Mouse (Mus musculus) limb, embryonic 12.5 days (tissue): ENCODE results near the gene Wnt10a. TPM values are rescaled to one million over a fixed set of nuclear protein-coding genes. Genes with fewer than 3 reads are reported as not detected.

Source experiments
- ATAC-seq: fragments of 200-750 bp; cut with Nextera tagmentation; 2 replicates; pipeline ENCODE4 v1.8.0; 2017; ENCODE audit warnings: low read depth, moderate TSS enrichment; ENCODE audit not compliant: insufficient number of reproducible peaks, insufficient read depth, low FRiP score, low TSS enrichment
- H3K27ac ChIP-seq: fragments of 300-500 bp; sonication (generic); 2 replicates; pipeline ENCODE4 v1.5.1; 2016; ENCODE audit warnings: mild to moderate bottlenecking, moderate library complexity
- H3K27me3 ChIP-seq: fragments of 300-500 bp; sonication (generic); 2 replicates; pipeline ENCODE4 v1.6.1; 2016; ENCODE audit warnings: mild to moderate bottlenecking, moderate library complexity
- H3K36me3 ChIP-seq: fragments of 300-500 bp; sonication (generic); 2 replicates; pipeline ENCODE4 v1.6.1; 2016; ENCODE audit warnings: mild to moderate bottlenecking, moderate library complexity
- H3K4me1 ChIP-seq: fragments of 300-500 bp; sonication (generic); replicated peaks from 2 replicates; pipeline ENCODE4 v1.6.1; 2016
- H3K4me2 ChIP-seq: fragments of 300-500 bp; sonication (generic); 2 replicates; pipeline ENCODE4 v1.6.1; 2016; ENCODE audit warnings: mild to moderate bottlenecking, moderate library complexity
- H3K4me3 ChIP-seq: fragments of 300-500 bp; sonication (generic); replicated peaks from 2 replicates; pipeline ENCODE4 v1.5.1; 2016; ENCODE audit warnings: mild to moderate bottlenecking
- H3K9ac ChIP-seq: fragments of 300-500 bp; sonication (generic); replicated peaks from 2 replicates; pipeline ENCODE4 v1.6.1; 2016; ENCODE audit warnings: mild to moderate bottlenecking, moderate library complexity
- H3K9me3 ChIP-seq: fragments of 300-500 bp; sonication (generic); 2 replicates; pipeline ENCODE4 v1.6.1; 2016; ENCODE audit warnings: mild to moderate bottlenecking, moderate library complexity
- WGBS: fragments of 180-500 bp; shearing (Covaris S2); methylation state at CpG from one replicate; pipeline ENCODE4 v1.1.7; 2016; 5-methylcytosine and 5-hydroxymethylcytosine counted together
- polyA plus RNA-seq: library from polyadenylated mRNA; unstranded; fragments of >200 nt; fragmentation: Nextera tagmentation; extraction: Ambion mirVana; gene quantifications from 2 replicates; pipeline ENCODE4 v1.2.1, GENCODE M21; 2016

Wnt10a gene
- polyA plus RNA-seq, 1 experiment from 2014 or later, result 3.4 TPM

- no peaks in the 10 kb centered on the region for H3K9me3 ChIP-seq
- peaks cover 95% of the 10 kb centered on the region for H3K27me3 ChIP-seq
- H3K27ac ChIP-seq, result 0 out of 2 replicates have a peak overlapping the region, but pooled peaks have one; percentile 29
- 2% methylated on average over 35 of the region's 35 CpGs for WGBS
- peak overlapping the region; percentile 58; the same call in 1 of the 2 replicates for H3K9ac ChIP-seq
- peaks cover 24% of the 10 kb centered on the region for H3K4me1 ChIP-seq
- H3K36me3 ChIP-seq, result no peaks in the 10 kb centered on the region
- ATAC-seq, result no peak
- peak overlapping the region; percentile 56 for H3K4me3 ChIP-seq
- H3K4me2 ChIP-seq, result peak overlapping the region; percentile 98
Measured at GRCm38 (mm10) chr1:74770727-74771466, 20.4 kb upstream of the Wnt10a start.

GRCm38 (mm10) chr1:74771467-74771844 lies 19.9 kb upstream of the Wnt10a start:
- Histone ChIP-seq H3K27ac (no peak overlapping the region), H3K4me1 (peaks cover 25% of the 10 kb centered on the region), H3K9me3 (no peaks in the 10 kb centered on the region), H3K4me3 (peak overlapping the region; percentile 56), H3K9ac (peak overlapping the region; percentile 58), H3K4me2 (peak overlapping the region; percentile 98), H3K36me3 (no peaks in the 10 kb centered on the region), H3K27me3 (peaks cover 100% of the 10 kb centered on the region)
- no peak for ATAC-seq
- WGBS, result under 1% methylated on average over 25 of the region's 26 CpGs

- Histone ChIP-seq H3K27me3 (peaks cover 100% of the 10 kb centered on the region), H3K9me3 (no peaks in the 10 kb centered on the region), H3K4me3 (peak within 1 kb of the TSS; percentile 56), H3K36me3 (no peaks in the 10 kb centered on the region), H3K4me2 (peak within 1 kb of the TSS; percentile 98), H3K27ac (0 out of 2 replicates have a peak within 1 kb of the TSS, but pooled peaks have one; percentile 50), H3K4me1 (peaks cover 27% of the 10 kb centered on the region), H3K9ac (peak within 1 kb of the TSS; percentile 58)
- no peak for ATAC-seq
- WGBS, result 0% methylated on average over 2 of the region's 8 CpGs
Measured at GRCm38 (mm10) chr1:74771845-74771930, 19.6 kb upstream of the Wnt10a start, which contains the start of gene Wnt6. Gene Wnt6, plus strand, starts transcription at chr1:74771892.

GRCm38 (mm10) chr1:74771931-74772620 lies 19.2 kb upstream of the Wnt10a start:
- Histone ChIP-seq H3K36me3 (no peaks in the 10 kb centered on the region), H3K27ac (0 out of 2 replicates have a peak overlapping the region, but pooled peaks have one; percentile 50), H3K9ac (peak overlapping the region; percentile 58), H3K4me2 (peak overlapping the region; percentile 98), H3K27me3 (peaks cover 100% of the 10 kb centered on the region), H3K9me3 (no peaks in the 10 kb centered on the region), H3K4me3 (peak overlapping the region; percentile 56), H3K4me1 (peaks cover 29% of the 10 kb centered on the region)
- WGBS, result 1% methylated on average over 51 of the region's 51 CpGs
- no peak for ATAC-seq

- no peak overlapping the region for H3K9ac ChIP-seq
- no peaks in the 10 kb centered on the region for H3K9me3 ChIP-seq
- peak; percentile 70 for ATAC-seq
- no peaks in the 10 kb centered on the region for H3K36me3 ChIP-seq
- WGBS, result under 1% methylated on average over 15 of the region's 15 CpGs
- H3K27me3 ChIP-seq, result peaks cover 100% of the 10 kb centered on the region
- H3K4me3 ChIP-seq, result peak overlapping the region; percentile 56
- H3K4me2 ChIP-seq, result peak overlapping the region; percentile 98
- peaks cover 29% of the 10 kb centered on the region for H3K4me1 ChIP-seq
- no peak overlapping the region for H3K27ac ChIP-seq
Measured at GRCm38 (mm10) chr1:74773136-74773535, 18.2 kb upstream of the Wnt10a start.

- peak overlapping the region; percentile 16; the same call in 1 of the 2 replicates for H3K4me3 ChIP-seq
- no peaks in the 10 kb centered on the region for H3K36me3 ChIP-seq
- WGBS, result 17% methylated on average over 7 of the region's 7 CpGs
- peaks cover 29% of the 10 kb centered on the region for H3K4me1 ChIP-seq
- H3K9ac ChIP-seq, result no peak overlapping the region
- H3K4me2 ChIP-seq, result peak overlapping the region; percentile 98
- no peaks in the 10 kb centered on the region for H3K9me3 ChIP-seq
- no peak for ATAC-seq
- peaks cover 99% of the 10 kb centered on the region for H3K27me3 ChIP-seq
- no peak overlapping the region for H3K27ac ChIP-seq
Measured at GRCm38 (mm10) chr1:74774062-74774461, 17.3 kb upstream of the Wnt10a start.

- no peaks in the 10 kb centered on the region for H3K36me3 ChIP-seq
- peaks cover 95% of the 10 kb centered on the region for H3K27me3 ChIP-seq
- H3K27ac ChIP-seq, result no peak overlapping the region; the same call in 1 of the 2 replicates
- peaks cover 24% of the 10 kb centered on the region for H3K4me1 ChIP-seq
- H3K9ac ChIP-seq, result no peak overlapping the region
- no peak overlapping the region for H3K4me3 ChIP-seq
- peak overlapping the region; percentile 3; the same call in 1 of the 2 replicates for H3K4me2 ChIP-seq
- ATAC-seq, result no peak
- H3K9me3 ChIP-seq, result no peaks in the 10 kb centered on the region
- 10% methylated on average over 5 of the region's 5 CpGs for WGBS
Measured at GRCm38 (mm10) chr1:74775816-74776215, 15.5 kb upstream of the Wnt10a start.

- H3K27ac ChIP-seq, result no peak overlapping the region
Measured at GRCm38 (mm10) chr1:74778934-74779486, 12.3 kb upstream of the Wnt10a start.

GRCm38 (mm10) chr1:74782045-74782444 lies 9.3 kb upstream of the Wnt10a start:
- WGBS, result 22% methylated on average over 14 of the region's 14 CpGs
- Histone ChIP-seq H3K27me3 (peaks cover 94% of the 10 kb centered on the region), H3K4me3 (no peak overlapping the region), H3K9me3 (no peaks in the 10 kb centered on the region), H3K4me1 (peaks cover 16% of the 10 kb centered on the region), H3K27ac (no peak overlapping the region), H3K36me3 (no peaks in the 10 kb centered on the region), H3K4me2 (no peak overlapping the region), H3K9ac (no peak overlapping the region)
- no peak for ATAC-seq

More at GRCm38 (mm10) chr1:74778934-74779486, 12.3 kb upstream of the Wnt10a start:
- H3K4me1 ChIP-seq, result peaks cover 15% of the 10 kb centered on the region
- H3K9me3 ChIP-seq, result no peaks in the 10 kb centered on the region
- peaks cover 95% of the 10 kb centered on the region for H3K27me3 ChIP-seq
- H3K4me2 ChIP-seq, result no peak overlapping the region
- H3K9ac ChIP-seq, result no peak overlapping the region
- no peaks in the 10 kb centered on the region for H3K36me3 ChIP-seq
- no peak overlapping the region for H3K4me3 ChIP-seq
- 33% methylated on average over 3 of the region's 3 CpGs for WGBS
- no peak for ATAC-seq

- Histone ChIP-seq H3K36me3 (no peaks in the 10 kb centered on the region), H3K9ac (no peak overlapping the region), H3K27me3 (peaks cover 95% of the 10 kb centered on the region), H3K4me3 (peak overlapping the region; percentile 47), H3K4me1 (peaks cover 22% of the 10 kb centered on the region), H3K4me2 (peak overlapping the region; percentile 77), H3K9me3 (no peaks in the 10 kb centered on the region), H3K27ac (no peak overlapping the region)
- 4% methylated on average over 13 of the region's 13 CpGs for WGBS
- no peak for ATAC-seq
Measured at GRCm38 (mm10) chr1:74783554-74783953, 7.8 kb upstream of the Wnt10a start.

GRCm38 (mm10) chr1:74784041-74784759 lies 7.1 kb upstream of the Wnt10a start:
- Histone ChIP-seq H3K4me2 (peak overlapping the region; percentile 77), H3K9me3 (no peaks in the 10 kb centered on the region), H3K4me1 (peaks cover 28% of the 10 kb centered on the region), H3K9ac (0 out of 2 replicates have a peak overlapping the region, but pooled peaks have one; percentile 23), H3K4me3 (peak overlapping the region; percentile 47), H3K27ac (0 out of 2 replicates have a peak overlapping the region, but pooled peaks have one; percentile 35), H3K36me3 (no peaks in the 10 kb centered on the region), H3K27me3 (peaks cover 95% of the 10 kb centered on the region)
- WGBS, result 2% methylated on average over 67 of the region's 67 CpGs
- ATAC-seq, result no peak
